Mouse (Mus musculus): Measurements from ENCODE around the gene Gm36245. TPM values are rescaled to one million over a fixed set of nuclear protein-coding genes. Genes with fewer than 3 reads are reported as not detected.

The Gm36245 gene
- total RNA-seq (2021) (not detected), polyA plus RNA-seq (2012; rRNA removed) (0.45 TPM in 1 of 2 replicates, not detected in the other)
- long read RNA-seq: 0 reads

- WGBS: 92% methylated on average over 1 of the region's 1 CpGs
- TF ChIP-seq POLR2A (IDR thresholded peaks at IDR 0.05; ENCODE audit: insufficient read depth, low read depth, low read length) (no peak), CTCF (IDR thresholded peaks at IDR 0.05) (no peak), EP300 (IDR thresholded peaks at IDR 0.05; ENCODE audit: insufficient read depth, low read depth, low read length) (no peak)
- H3K4me3 ChIP-seq: no peak within 1 kb of the TSS
- peak within 1 kb of the TSS; percentile 77 for H3K27ac ChIP-seq
- peaks cover 2% of the 10 kb centered on the region for H3K36me3 ChIP-seq (ENCODE audit: control insufficient read depth, insufficient read depth, low read length)
- no peak for DNase-seq
- H3K79me2 ChIP-seq (replicated peaks; ENCODE audit: control insufficient read depth, insufficient read depth, low read length): no peaks in the 10 kb centered on the region
- intact Hi-C loops (cut with DNase I): no loop called here
- no peaks in the 10 kb centered on the region for H3K27me3 ChIP-seq (ENCODE audit: control insufficient read depth, insufficient read depth, low read length)
- peaks cover 11% of the 10 kb centered on the region for H3K4me1 ChIP-seq (ENCODE audit: control insufficient read depth, insufficient read depth, low read length)
- 0 out of 2 replicates have a peak within 1 kb of the TSS, but pooled peaks have one; percentile 19 for H3K9ac ChIP-seq (ENCODE audit: low read depth, low read length)
These were observed at the start of gene Gm36245 for GRCm38 (mm10) chr15:77598958-77599357. Gm36245 (plus strand) TSS chr15:77599258.

DNA sequence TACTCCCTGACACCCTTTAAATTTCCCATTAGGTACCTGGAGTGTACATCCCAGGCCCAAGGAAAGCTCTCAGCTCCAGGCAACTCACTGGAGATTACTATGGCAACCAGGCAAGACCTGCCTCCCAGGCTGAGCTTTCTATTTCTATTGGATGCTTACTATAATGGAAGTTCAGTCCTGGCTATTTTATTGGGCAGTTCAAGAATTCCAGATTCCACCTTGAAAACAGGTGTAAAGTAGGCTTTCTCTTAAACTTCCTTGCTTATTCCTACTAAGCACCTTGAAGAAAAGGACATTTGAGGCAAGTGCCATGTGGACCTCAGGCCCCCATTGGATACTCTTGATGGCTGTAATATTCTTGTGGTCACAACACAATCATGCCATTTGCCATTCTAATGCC, 37.3 kb upstream of the Gm36245 start, which contains the start of gene 1700025B11Rik:
1700025B11Rik (minus strand) TSS at position 101 of the 400 bp plus-strand sequence.
- DNase-seq: no peak
- Histone ChIP-seq H3K9ac (ENCODE audit: low read depth, low read length) (no peak within 1 kb of the TSS), H3K27me3 (ENCODE audit: control insufficient read depth, insufficient read depth, low read length) (no peaks in the 10 kb centered on the region), H3K79me2 (replicated peaks; ENCODE audit: control insufficient read depth, insufficient read depth, low read length) (no peaks in the 10 kb centered on the region), H3K4me3 (no peak within 1 kb of the TSS), H3K4me1 (ENCODE audit: control insufficient read depth, insufficient read depth, low read length) (no peaks in the 10 kb centered on the region), H3K36me3 (ENCODE audit: control insufficient read depth, insufficient read depth, low read length) (no peaks in the 10 kb centered on the region), H3K27ac (no peak within 1 kb of the TSS)
- intact Hi-C loops (cut with DNase I): no loop called here
- TF ChIP-seq POLR2A (IDR thresholded peaks at IDR 0.05; ENCODE audit: insufficient read depth, low read depth, low read length): no peak
- TF ChIP-seq CTCF (IDR thresholded peaks at IDR 0.05): no peak
- no peak for TF ChIP-seq EP300 (IDR thresholded peaks at IDR 0.05; ENCODE audit: insufficient read depth, low read depth, low read length)

GRCm38 (mm10) chr15:77563219-77563618, 35.8 kb upstream of the Gm36245 start:
- Histone ChIP-seq H3K79me2 (replicated peaks; ENCODE audit: control insufficient read depth, insufficient read depth, low read length) (no peaks in the 10 kb centered on the region), H3K4me1 (ENCODE audit: control insufficient read depth, insufficient read depth, low read length) (no peaks in the 10 kb centered on the region), H3K27me3 (ENCODE audit: control insufficient read depth, insufficient read depth, low read length) (no peaks in the 10 kb centered on the region), H3K36me3 (ENCODE audit: control insufficient read depth, insufficient read depth, low read length) (no peaks in the 10 kb centered on the region), H3K4me3 (no peak overlapping the region), H3K9ac (ENCODE audit: low read depth, low read length) (no peak overlapping the region), H3K27ac (no peak overlapping the region)
- peak; percentile 65 for TF ChIP-seq CTCF (IDR thresholded peaks at IDR 0.05)
- no peak for TF ChIP-seq POLR2A (IDR thresholded peaks at IDR 0.05; ENCODE audit: insufficient read depth, low read depth, low read length)
- intact Hi-C loops (cut with DNase I): no loop called here
- no peak for DNase-seq

- peaks cover 18% of the 10 kb centered on the region for H3K4me1 ChIP-seq (ENCODE audit: control insufficient read depth, insufficient read depth, low read length)
- 66% methylated on average over 2 of the region's 2 CpGs for WGBS
- H3K79me2 ChIP-seq (replicated peaks; ENCODE audit: control insufficient read depth, insufficient read depth, low read length): no peaks in the 10 kb centered on the region
- no peaks in the 10 kb centered on the region for H3K27me3 ChIP-seq (ENCODE audit: control insufficient read depth, insufficient read depth, low read length)
- intact Hi-C loops (cut with DNase I): loop anchor here (10.0 kb wide), 1 partner anchor 46 kb away; no protein-coding TSS in a partner anchor
- no peak for DNase-seq
- H3K36me3 ChIP-seq (ENCODE audit: control insufficient read depth, insufficient read depth, low read length): peaks cover 7% of the 10 kb centered on the region
- H3K27ac ChIP-seq: no peak overlapping the region
- TF ChIP-seq CTCF (IDR thresholded peaks at IDR 0.05): no peak
- TF ChIP-seq POLR2A (IDR thresholded peaks at IDR 0.05; ENCODE audit: insufficient read depth, low read depth, low read length): no peak
- TF ChIP-seq EP300 (IDR thresholded peaks at IDR 0.05; ENCODE audit: insufficient read depth, low read depth, low read length): no peak
- no peak overlapping the region for H3K9ac ChIP-seq (ENCODE audit: low read depth, low read length)
- H3K4me3 ChIP-seq: no peak overlapping the region
These were observed 20.3 kb upstream of the Gm36245 start for GRCm38 (mm10) chr15:77578801-77579200.

DNA sequence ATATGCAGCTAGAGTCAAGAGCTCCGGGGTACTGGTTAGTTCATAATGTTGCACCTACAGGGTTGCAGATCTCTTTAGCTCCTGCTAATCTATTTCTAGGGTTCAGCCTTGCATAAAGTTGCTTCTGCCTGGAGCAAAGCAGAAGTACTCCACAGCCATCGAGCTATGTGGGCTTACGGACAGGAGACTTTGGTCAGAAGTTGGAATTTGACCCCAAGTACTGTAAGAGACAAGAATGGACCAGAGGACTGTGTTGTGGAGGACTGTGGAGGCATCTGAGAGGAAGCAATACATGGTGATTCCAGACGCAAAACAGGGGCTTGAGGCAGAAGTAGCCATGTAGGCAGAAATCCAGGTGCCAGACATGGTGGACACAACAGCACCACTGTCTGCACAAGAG, 19.7 kb upstream of the Gm36245 start:
- H3K27ac ChIP-seq: no peak overlapping the region
- DNase-seq: no peak
- H3K4me3 ChIP-seq: no peak overlapping the region
- no peaks in the 10 kb centered on the region for H3K79me2 ChIP-seq (replicated peaks; ENCODE audit: control insufficient read depth, insufficient read depth, low read length)
- peaks cover 18% of the 10 kb centered on the region for H3K4me1 ChIP-seq (ENCODE audit: control insufficient read depth, insufficient read depth, low read length)
- WGBS: 90% methylated on average over 4 of the region's 4 CpGs
- H3K27me3 ChIP-seq (ENCODE audit: control insufficient read depth, insufficient read depth, low read length): no peaks in the 10 kb centered on the region
- TF ChIP-seq POLR2A (IDR thresholded peaks at IDR 0.05; ENCODE audit: insufficient read depth, low read depth, low read length) (no peak), EP300 (IDR thresholded peaks at IDR 0.05; ENCODE audit: insufficient read depth, low read depth, low read length) (no peak), CTCF (IDR thresholded peaks at IDR 0.05) (no peak)
- no peak overlapping the region for H3K9ac ChIP-seq (ENCODE audit: low read depth, low read length)
- H3K36me3 ChIP-seq (ENCODE audit: control insufficient read depth, insufficient read depth, low read length): peaks cover 7% of the 10 kb centered on the region
- intact Hi-C loops (cut with DNase I): loop anchor here (10.0 kb wide), 1 partner anchor 45 kb away; no protein-coding TSS in a partner anchor

- H3K36me3 ChIP-seq (ENCODE audit: control insufficient read depth, insufficient read depth, low read length): peaks cover 7% of the 10 kb centered on the region
- no peak overlapping the region; the same call in 1 of the 2 replicates for H3K9ac ChIP-seq (ENCODE audit: low read depth, low read length)
- H3K27me3 ChIP-seq (ENCODE audit: control insufficient read depth, insufficient read depth, low read length): no peaks in the 10 kb centered on the region
- H3K79me2 ChIP-seq (replicated peaks; ENCODE audit: control insufficient read depth, insufficient read depth, low read length): no peaks in the 10 kb centered on the region
- intact Hi-C loops (cut with DNase I): no loop called here
- H3K4me1 ChIP-seq (ENCODE audit: control insufficient read depth, insufficient read depth, low read length): peaks cover 18% of the 10 kb centered on the region
- TF ChIP-seq POLR2A (IDR thresholded peaks at IDR 0.05; ENCODE audit: insufficient read depth, low read depth, low read length) (peak; percentile 57), CTCF (IDR thresholded peaks at IDR 0.05) (no peak), EP300 (IDR thresholded peaks at IDR 0.05; ENCODE audit: insufficient read depth, low read depth, low read length) (peak; percentile 97)
- 21% methylated on average over 1 of the region's 1 CpGs for WGBS
- peak; percentile 61 to 78 for DNase-seq
- no peak overlapping the region for H3K4me3 ChIP-seq
- H3K27ac ChIP-seq: peak overlapping the region; percentile 67
These were observed 17.4 kb upstream of the Gm36245 start for GRCm38 (mm10) chr15:77581681-77582080.
